Mouse (Mus musculus) midbrain, postnatal 0 days (tissue): ENCODE data around the gene B230217C12Rik. TPM values are rescaled to one million over a fixed set of nuclear protein-coding genes. Genes with fewer than 3 reads are reported as not detected.
A peak's percentile ranks its signal among the peaks of the same experiment; 100 is the strongest.

Experiments used
- ATAC-seq: fragments of 200-750 bp; cut with Nextera tagmentation; 2 replicates; pipeline ENCODE4 v1.8.0; 2017; ENCODE audit warnings: moderate number of reproducible peaks, mild to moderate bottlenecking, moderate TSS enrichment, moderate library complexity; ENCODE audit not compliant: low FRiP score
- DNase-seq: peaks from one replicate; pipeline ENCODE4 v3.0.0-alpha.2; 2015; ENCODE audit warnings: low spot score
- H3K27ac ChIP-seq: fragments of 300-500 bp; sonication (generic); 2 replicates; pipeline ENCODE4 v1.5.1; 2014; ENCODE audit warnings: low read depth, mild to moderate bottlenecking, low read length, mixed read lengths
- H3K27me3 ChIP-seq: fragments of 300-500 bp; sonication (generic); 2 replicates; pipeline ENCODE4 v1.6.1; 2014; ENCODE audit warnings: low read length, control low read depth, mixed read lengths; ENCODE audit not compliant: insufficient read depth
- H3K36me3 ChIP-seq: fragments of 300-500 bp; sonication (generic); 2 replicates; pipeline ENCODE4 v1.6.1; 2014; ENCODE audit warnings: low read length, control low read depth, mixed read lengths; ENCODE audit not compliant: insufficient read depth
- H3K4me1 ChIP-seq: fragments of 300-500 bp; sonication (generic); 2 replicates; pipeline ENCODE4 v1.6.1; 2014; ENCODE audit warnings: mild to moderate bottlenecking, control low read depth, antibody characterized with exemption, low read length, mixed read lengths; ENCODE audit not compliant: insufficient read depth
- H3K4me2 ChIP-seq: fragments of 300-500 bp; sonication (generic); 2 replicates; pipeline ENCODE4 v1.6.1; 2014; ENCODE audit warnings: low read depth, mild to moderate bottlenecking, low read length, mixed read lengths; ENCODE audit not compliant: poor library complexity, severe bottlenecking
- H3K4me3 ChIP-seq: fragments of 300-500 bp; sonication (generic); 2 replicates; pipeline ENCODE4 v1.5.1; 2014; ENCODE audit warnings: low read depth, mild to moderate bottlenecking, low read length, moderate library complexity
- H3K9ac ChIP-seq: fragments of 300-500 bp; sonication (generic); replicated peaks from 2 replicates; pipeline ENCODE4 v1.6.1; 2014; ENCODE audit warnings: mild to moderate bottlenecking, low read length, moderate library complexity, mixed read lengths; ENCODE audit not compliant: poor library complexity, severe bottlenecking
- H3K9me3 ChIP-seq: fragments of 300-500 bp; sonication (generic); 2 replicates; pipeline ENCODE4 v1.6.1; 2016; ENCODE audit warnings: low read length, control low read depth
- CTCF ChIP-seq: IDR thresholded peaks from 2 replicates; pipeline ENCODE4 v1.5.1; 2016; ENCODE audit warnings: antibody characterized with exemption, mild to moderate bottlenecking
- WGBS: fragments of 180-500 bp; shearing (Covaris S2); extraction: QIAGEN DNeasy Blood & Tissue Kit; methylation state at CpG from one replicate; pipeline ENCODE4 v1.1.7; 2014; 5-methylcytosine and 5-hydroxymethylcytosine counted together
- polyA plus RNA-seq: library from polyadenylated mRNA; unstranded; fragments of >200 nt; fragmentation: Nextera tagmentation; extraction: Ambion mirVana; gene quantifications from 2 replicates; pipeline ENCODE4 v1.2.1, GENCODE M21; 2015
- total RNA-seq: library from RNA; depleted of rRNA; stranded (reverse); fragments of >200 nt; gene quantifications from 2 replicates; pipeline ENCODE4 v1.2.3, GENCODE M21; 2014

The B230217C12Rik gene
- total and polyA plus RNA-seq, 2 experiments from 2014 or later, result 38.2 to 43.6 TPM

GRCm38 (mm10) chr11:97838779-97839440, 1.7 kb upstream of the B230217C12Rik start:
- Histone ChIP-seq H3K4me3 (no peak overlapping the region), H3K4me2 (no peak overlapping the region), H3K9ac (no peak overlapping the region), H3K9me3 (no peaks in the 10 kb centered on the region), H3K27me3 (no peaks in the 10 kb centered on the region), H3K27ac (peak overlapping the region; percentile 47; the same call in 1 of the 2 replicates), H3K36me3 (peaks cover 29% of the 10 kb centered on the region), H3K4me1 (peaks cover 3% of the 10 kb centered on the region; the same call in 1 of the 2 replicates)
- ATAC-seq (no peak), DNase-seq (no peak)
- 39% methylated on average over 10 of the region's 10 CpGs for WGBS
- no peak for TF ChIP-seq CTCF

- H3K4me3 ChIP-seq, result peak overlapping the region; percentile 54; the same call in 1 of the 2 replicates
Observed at GRCm38 (mm10) chr11:97839441-97840134, 992 bp upstream of the B230217C12Rik start.

GRCm38 (mm10) chr11:97840135-97840490, 467 bp upstream of the B230217C12Rik start:
- Histone ChIP-seq H3K9ac (0 out of 2 replicates have a peak overlapping the region, but pooled peaks have one; percentile 86), H3K9me3 (no peaks in the 10 kb centered on the region), H3K27ac (peak overlapping the region; percentile 95), H3K4me3 (peak overlapping the region; percentile 54), H3K4me2 (peak overlapping the region; percentile 61), H3K4me1 (peaks cover 3% of the 10 kb centered on the region; the same call in 1 of the 2 replicates), H3K36me3 (peaks cover 17% of the 10 kb centered on the region), H3K27me3 (no peaks in the 10 kb centered on the region)
- no peak for DNase-seq
- no peak for TF ChIP-seq CTCF
- 59% methylated on average over 2 of the region's 2 CpGs for WGBS
- ATAC-seq, result no peak

More at GRCm38 (mm10) chr11:97839441-97840134, 992 bp upstream of the B230217C12Rik start:
- Histone ChIP-seq H3K9me3 (no peaks in the 10 kb centered on the region), H3K4me1 (peaks cover 3% of the 10 kb centered on the region; the same call in 1 of the 2 replicates), H3K27ac (peak overlapping the region; percentile 95), H3K9ac (no peak overlapping the region), H3K27me3 (no peaks in the 10 kb centered on the region), H3K4me2 (peak overlapping the region; percentile 61; the same call in 1 of the 2 replicates), H3K36me3 (peaks cover 22% of the 10 kb centered on the region)
- WGBS, result 59% methylated on average over 11 of the region's 11 CpGs
- ATAC-seq (no peak), DNase-seq (no peak)
- TF ChIP-seq CTCF, result no peak

GRCm38 (mm10) chr11:97840991-97841661, 546 bp downstream of the B230217C12Rik start:
- H3K4me1 ChIP-seq, result peaks cover 3% of the 10 kb centered on the region; the same call in 1 of the 2 replicates
- H3K4me2 ChIP-seq, result peak overlapping the region; percentile 61
- H3K9me3 ChIP-seq, result no peaks in the 10 kb centered on the region
- DNase-seq (peak; percentile 93), ATAC-seq (peak; percentile 91)
- WGBS, result under 1% methylated on average over 22 of the region's 22 CpGs
- no peaks in the 10 kb centered on the region for H3K27me3 ChIP-seq
- TF ChIP-seq CTCF, result no peak
- peaks cover 10% of the 10 kb centered on the region for H3K36me3 ChIP-seq
- peak overlapping the region; percentile 95 for H3K27ac ChIP-seq
- H3K4me3 ChIP-seq, result peak overlapping the region; percentile 54
- H3K9ac ChIP-seq, result peak overlapping the region; percentile 86

- 21% methylated on average over 4 of the region's 4 CpGs for WGBS
- Histone ChIP-seq H3K36me3 (peaks cover 4% of the 10 kb centered on the region), H3K4me3 (peak overlapping the region; percentile 54), H3K9me3 (no peaks in the 10 kb centered on the region), H3K27me3 (no peaks in the 10 kb centered on the region), H3K4me1 (peaks cover 3% of the 10 kb centered on the region; the same call in 1 of the 2 replicates), H3K4me2 (peak overlapping the region; percentile 61), H3K9ac (peak overlapping the region; percentile 86), H3K27ac (peak overlapping the region; percentile 95)
- TF ChIP-seq CTCF, result peak; percentile 58
- ATAC-seq (no peak), DNase-seq (peak; percentile 31)
Observed at GRCm38 (mm10) chr11:97842001-97842400, 1.4 kb downstream of the B230217C12Rik start.
